Mouse (Mus musculus): ENCODE measurements at regions not wholly inside any gene's neighbourhood (a gene's known extent, or its start where the extent isn't known, plus 50 kb on each side); places are given as distances from the start of the nearest gene placed in this dataset.

- DNase-seq (ENCODE audit: low read depth, low spot score), result no peak
Measured at GRCm38 (mm10) chr13:34576392-34576791, 76.9 kb downstream of the Pxdc1 start.

GRCm38 (mm10) chr13:34575997-34576314 is 77.3 kb downstream of the Pxdc1 start:
- peak; percentile 8 for DNase-seq (ENCODE audit: low read depth, low spot score)

GRCm38 (mm10) chr13:34575179-34575996 is 77.9 kb downstream of the Pxdc1 start:
- no peak for DNase-seq (ENCODE audit: low read depth, low spot score)

- no peak for DNase-seq (ENCODE audit: low read depth, low spot score)
Measured at GRCm38 (mm10) chr13:34569312-34569711, 84.0 kb downstream of the Pxdc1 start.

GRCm38 (mm10) chr13:34566687-34567086 is 86.6 kb downstream of the Pxdc1 start:
- no peak for DNase-seq (ENCODE audit: low read depth, low spot score)

- DNase-seq (ENCODE audit: low read depth, low spot score), result no peak
Measured at GRCm38 (mm10) chr13:34550130-34550884, 103.0 kb downstream of the Pxdc1 start.

GRCm38 (mm10) chr13:34540646-34541045 is 112.6 kb downstream of the Pxdc1 start:
- DNase-seq (ENCODE audit: low read depth, low spot score), result no peak

GRCm38 (mm10) chr13:34533896-34534295 is 119.4 kb downstream of the Pxdc1 start:
- no peak for DNase-seq (ENCODE audit: low read depth, low spot score)

GRCm38 (mm10) chr13:34511332-34511731 is 142.0 kb downstream of the Pxdc1 start:
- no peak for DNase-seq (ENCODE audit: low read depth, low spot score)

- no peak for DNase-seq (ENCODE audit: low read depth, low spot score)
Measured at GRCm38 (mm10) chr13:34507224-34507623, 146.1 kb downstream of the Pxdc1 start.

- DNase-seq (ENCODE audit: low read depth, low spot score), result no peak
Measured at GRCm38 (mm10) chr13:34505861-34506260, 147.4 kb downstream of the Pxdc1 start.

GRCm38 (mm10) chr13:34504879-34505278 is 148.4 kb downstream of the Pxdc1 start:
- DNase-seq (ENCODE audit: low read depth, low spot score), result no peak

GRCm38 (mm10) chr13:34498910-34499309 is 153.9 kb upstream of the Slc22a23 start:
- DNase-seq (ENCODE audit: low read depth, low spot score), result no peak

GRCm38 (mm10) chr13:34497667-34498066 is 152.7 kb upstream of the Slc22a23 start:
- DNase-seq (ENCODE audit: low read depth, low spot score), result no peak

- DNase-seq (ENCODE audit: low read depth, low spot score), result no peak
Measured at GRCm38 (mm10) chr13:34484831-34485230, 139.8 kb upstream of the Slc22a23 start.

- DNase-seq (ENCODE audit: low read depth, low spot score), result no peak
Measured at GRCm38 (mm10) chr13:34481461-34481860, 136.5 kb upstream of the Slc22a23 start.

GRCm38 (mm10) chr13:34470410-34470809 is 125.4 kb upstream of the Slc22a23 start:
- DNase-seq (ENCODE audit: low read depth, low spot score), result no peak

- no peak for DNase-seq (ENCODE audit: low read depth, low spot score)
Measured at GRCm38 (mm10) chr13:34469568-34469967, 124.6 kb upstream of the Slc22a23 start.

- no peak for DNase-seq (ENCODE audit: low read depth, low spot score)
Measured at GRCm38 (mm10) chr13:34468132-34468748, 123.3 kb upstream of the Slc22a23 start.

GRCm38 (mm10) chr13:34465862-34466430 is 121.0 kb upstream of the Slc22a23 start:
- no peak for DNase-seq (ENCODE audit: low read depth, low spot score)

- DNase-seq (ENCODE audit: low read depth, low spot score), result no peak
Measured at GRCm38 (mm10) chr13:34465456-34465855, 120.5 kb upstream of the Slc22a23 start.

GRCm38 (mm10) chr13:34464221-34464620 is 119.2 kb upstream of the Slc22a23 start:
- DNase-seq (ENCODE audit: low read depth, low spot score), result no peak

Measured in retina, postnatal 7 days (tissue).